In genomic region chr13:64150121-64150520, GRCm38 (mm10) we compare ENCODE assay signal across 13 mouse cellular contexts. TPM values are rescaled to one million over a fixed set of nuclear protein-coding genes. Genes with fewer than 3 reads are reported as not detected.
A peak's percentile ranks its signal among the peaks of the same experiment; 100 is the strongest.
DNase-seq lines count a peak whose midpoint lies in the region; ATAC-seq and TF ChIP-seq lines count a peak whose summit lies in the region.
"Had no signal": no experiment of that assay in that cellular context is flagged by ENCODE, and none has a peak within 500 bp of the region (broad histone marks: within the 10 kb centered on the region; RNA-seq: fewer than 3 reads in every experiment).

No protein-coding gene starts in this region.

- no peaks in the 10 kb centered on the region for H3K27me3 ChIP-seq in heart, adult 2 months (ENCODE audit: control insufficient read depth, insufficient read depth, low read length)
- H3K27me3 ChIP-seq in midbrain, embryonic 12.5 days: peaks cover under 1% of the 10 kb centered on the region; the same call in 1 of the 2 replicates
- H3K27me3 ChIP-seq in midbrain, embryonic 14.5 days (ENCODE audit: control insufficient read depth, insufficient read depth, low read length): no peaks in the 10 kb centered on the region
- H3K27me3 ChIP-seq in embryonic facial prominence, embryonic 10.5 days (replicated peaks; ENCODE audit: low read depth, poor library complexity, severe bottlenecking): no peaks in the 10 kb centered on the region
- H3K27me3 ChIP-seq in liver, embryonic 16.5 days (ENCODE audit: control insufficient read depth, insufficient read depth, low read depth, low read length): no peaks in the 10 kb centered on the region

- no peak overlapping the region for H3K9ac ChIP-seq in heart, adult 2 months (ENCODE audit: low read depth, low read length)
- no peak overlapping the region for H3K9ac ChIP-seq in midbrain, embryonic 12.5 days (replicated peaks)
- H3K9ac ChIP-seq in midbrain, embryonic 14.5 days (replicated peaks; ENCODE audit: low read length): no peak overlapping the region
- H3K9ac ChIP-seq in liver, embryonic 16.5 days (ENCODE audit: low read depth, low read length): peak overlapping the region; percentile 0; the same call in 1 of the 2 replicates

- no peaks in the 10 kb centered on the region; the same call in 1 of the 2 replicates for H3K4me1 ChIP-seq in heart, adult 2 months (ENCODE audit: control insufficient read depth, insufficient read depth, low read length)
- H3K4me1 ChIP-seq in midbrain, embryonic 12.5 days: peaks cover 21% of the 10 kb centered on the region
- peaks cover 4% of the 10 kb centered on the region; the same call in 1 of the 2 replicates for H3K4me1 ChIP-seq in midbrain, embryonic 14.5 days (ENCODE audit: control insufficient read depth, insufficient read depth, low read length)
- peaks cover 45% of the 10 kb centered on the region for H3K4me1 ChIP-seq in embryonic facial prominence, embryonic 10.5 days
- peaks cover 29% of the 10 kb centered on the region for H3K4me1 ChIP-seq in liver, embryonic 16.5 days (ENCODE audit: control insufficient read depth, low read depth, low read length)

- no peaks in the 10 kb centered on the region for H3K9me3 ChIP-seq in midbrain, embryonic 12.5 days
- H3K9me3 ChIP-seq in midbrain, embryonic 14.5 days (ENCODE audit: control insufficient read depth, low read length): no peaks in the 10 kb centered on the region
- no peaks in the 10 kb centered on the region for H3K9me3 ChIP-seq in embryonic facial prominence, embryonic 10.5 days
- H3K9me3 ChIP-seq in liver, embryonic 16.5 days (replicated peaks; ENCODE audit: control insufficient read depth, low read length): no peaks in the 10 kb centered on the region

- intact Hi-C loops in heart, adult 2 months (cut with DNase I): loop anchor here (2.0 to 10.0 kb wide), 3 partner anchors 19 to 1185 kb away; partner anchors contain the start of genes 2010111I01Rik and Ercc6l2

- 40% methylated on average over 5 of the region's 5 CpGs for WGBS in heart, adult 2 months
- 71% methylated on average over 5 of the region's 5 CpGs for WGBS in midbrain, embryonic 12.5 days
- 71% methylated on average over 5 of the region's 5 CpGs for WGBS in midbrain, embryonic 14.5 days
- WGBS in embryonic facial prominence, embryonic 10.5 days: 79% methylated on average over 5 of the region's 5 CpGs
- WGBS in liver, embryonic 16.5 days (ENCODE audit: insufficient replicate concordance): 62% methylated on average over 5 of the region's 5 CpGs

- no peak for TF ChIP-seq CTCF in heart, adult 2 months (IDR thresholded peaks at IDR 0.05)

- TF ChIP-seq POLR2A in heart, adult 2 months (IDR thresholded peaks at IDR 0.05; ENCODE audit: insufficient read depth, low read depth, low read length): no peak

- no peaks in the 10 kb centered on the region; the same call in none of the 2 replicates for H3K36me3 ChIP-seq in heart, adult 2 months (ENCODE audit: control insufficient read depth, insufficient read depth, low read length)
- no peaks in the 10 kb centered on the region for H3K36me3 ChIP-seq in midbrain, embryonic 12.5 days
- no peaks in the 10 kb centered on the region for H3K36me3 ChIP-seq in midbrain, embryonic 14.5 days (ENCODE audit: control insufficient read depth, insufficient read depth, low read length)
- H3K36me3 ChIP-seq in embryonic facial prominence, embryonic 10.5 days (replicated peaks): no peaks in the 10 kb centered on the region; the same call in none of the 2 replicates
- peaks cover 3% of the 10 kb centered on the region for H3K36me3 ChIP-seq in liver, embryonic 16.5 days (ENCODE audit: control insufficient read depth, insufficient read depth)

- H3K79me2 ChIP-seq in heart, adult 2 months (replicated peaks; ENCODE audit: control insufficient read depth, insufficient read depth, low read length): peaks cover 2% of the 10 kb centered on the region; the same call in 1 of the 2 replicates

- H3K27ac ChIP-seq in heart, adult 2 months: no peak overlapping the region
- no peak overlapping the region for H3K27ac ChIP-seq in midbrain, embryonic 12.5 days (replicated peaks)
- H3K27ac ChIP-seq in midbrain, embryonic 14.5 days (replicated peaks; ENCODE audit: low read depth, low read length): no peak overlapping the region
- no peak overlapping the region for H3K27ac ChIP-seq in embryonic facial prominence, embryonic 10.5 days (replicated peaks)
- H3K27ac ChIP-seq in liver, embryonic 16.5 days (ENCODE audit: low read length): no peak overlapping the region

- peak overlapping the region; percentile 23 for H3K4me2 ChIP-seq in midbrain, embryonic 12.5 days (replicated peaks)
- no peak overlapping the region for H3K4me2 ChIP-seq in midbrain, embryonic 14.5 days (ENCODE audit: low read length)
- peak overlapping the region; percentile 96 for H3K4me2 ChIP-seq in liver, embryonic 16.5 days (ENCODE audit: low read depth, low read length)

- H3K4me3 ChIP-seq in heart, adult 2 months: no peak overlapping the region
- H3K4me3 ChIP-seq in midbrain, embryonic 12.5 days: no peak overlapping the region
- no peak overlapping the region for H3K4me3 ChIP-seq in midbrain, embryonic 14.5 days (replicated peaks; ENCODE audit: low read depth, low read length)
- H3K4me3 ChIP-seq in embryonic facial prominence, embryonic 10.5 days: 0 out of 2 replicates have a peak overlapping the region, but pooled peaks have one; percentile 14
- H3K4me3 ChIP-seq in liver, embryonic 16.5 days (ENCODE audit: low read depth, low read length): peak overlapping the region; percentile 3

- no peak for TF ChIP-seq EP300 in heart, adult 2 months (IDR thresholded peaks at IDR 0.05; ENCODE audit: insufficient read depth, low read depth, low read length)

- ATAC-seq in midbrain, embryonic 12.5 days (ENCODE audit: low FRiP score, low read depth): no peak
- no peak for ATAC-seq in midbrain, embryonic 14.5 days (ENCODE audit: low FRiP score, low TSS enrichment)
- ATAC-seq in liver, embryonic 16.5 days (ENCODE audit: low read depth): no peak

- DNase-seq in heart, adult 11 months: peak; percentile 87
- DNase-seq in heart, adult 2 months: no peak
- no peak for DNase-seq in midbrain, embryonic 14.5 days
- no peak for DNase-seq in embryonic facial prominence, embryonic 10.5 days (ENCODE audit: low spot score)
- no peak for DNase-seq in right cerebral cortex, postnatal 25 days
- DNase-seq in yolk sac, embryonic 10.5 days (ENCODE audit: low spot score): no peak
- DNase-seq: adrenal gland, adult 2 months; cerebellum, adult 11 months; kidney, postnatal 25 days; left cerebral cortex, postnatal 4 days; right cerebral cortex, adult 18-20 months had no signal

RNA-seq across cellular contexts. Expression of gene Zfp367, which starts 2.9 kb away (rescaled TPM):
- total RNA-seq in heart, adult 2 months (2021): 10 to 100 TPM; 20.9 to 23.0 TPM
- 14.4 and 27.1 TPM in 2 replicates for polyA plus RNA-seq in heart, adult 2 months (2012; rRNA removed)
- 20.7 and 22.6 TPM in 2 replicates for polyA plus RNA-seq in midbrain, embryonic 12.5 days (2016; fragmentation: Nextera tagmentation; extraction: Ambion mirVana)
- polyA plus RNA-seq in midbrain, embryonic 14.5 days (2014; fragmentation: Nextera tagmentation; extraction: Ambion mirVana): 4.2 and 7.2 TPM in 2 replicates
- 13.5 and 14.0 TPM in 2 replicates for polyA plus RNA-seq in embryonic facial prominence, embryonic 10.5 days (2016; fragmentation: Nextera tagmentation; extraction: Ambion mirVana)
- 18.1 and 18.6 TPM in 2 replicates for polyA plus RNA-seq in liver, embryonic 16.5 days (2015; fragmentation: Nextera tagmentation; extraction: Ambion mirVana)

RNA-seq across cellular contexts. Expression of gene Habp4, which starts 11.5 kb away (rescaled TPM):
- total RNA-seq in heart, adult 2 months (2021): 10 to 100 TPM; 47.7 to 48.2 TPM
- polyA plus RNA-seq in heart, adult 2 months (2012; rRNA removed): 29.3 and 37.6 TPM in 2 replicates
- polyA plus RNA-seq in midbrain, embryonic 12.5 days (2016; fragmentation: Nextera tagmentation; extraction: Ambion mirVana): 26.8 and 28.4 TPM in 2 replicates
- polyA plus RNA-seq in midbrain, embryonic 14.5 days (2014; fragmentation: Nextera tagmentation; extraction: Ambion mirVana): 34.7 and 36.5 TPM in 2 replicates
- 17.4 and 19.5 TPM in 2 replicates for polyA plus RNA-seq in embryonic facial prominence, embryonic 10.5 days (2016; fragmentation: Nextera tagmentation; extraction: Ambion mirVana)
- polyA plus RNA-seq in liver, embryonic 16.5 days (2015; fragmentation: Nextera tagmentation; extraction: Ambion mirVana): 8.4 and 10.3 TPM in 2 replicates

RNA-seq across cellular contexts. Expression of gene Slc35d2, which starts 21.0 kb away (rescaled TPM):
- total RNA-seq in heart, adult 2 months (2021): 1 to 10 TPM; 1.3 to 1.6 TPM
- polyA plus RNA-seq in heart, adult 2 months (2012; rRNA removed): 1.7 and 3.1 TPM in 2 replicates
- polyA plus RNA-seq in midbrain, embryonic 12.5 days (2016; fragmentation: Nextera tagmentation; extraction: Ambion mirVana): 1.7 and 4.0 TPM in 2 replicates
- 1.4 and 1.8 TPM in 2 replicates for polyA plus RNA-seq in midbrain, embryonic 14.5 days (2014; fragmentation: Nextera tagmentation; extraction: Ambion mirVana)
- 2.5 and 3.2 TPM in 2 replicates for polyA plus RNA-seq in embryonic facial prominence, embryonic 10.5 days (2016; fragmentation: Nextera tagmentation; extraction: Ambion mirVana)
- 8.7 and 9.0 TPM in 2 replicates for polyA plus RNA-seq in liver, embryonic 16.5 days (2015; fragmentation: Nextera tagmentation; extraction: Ambion mirVana)

Comparison
In these comparisons a context has a peak if more than half of its experiments do, and no peak if none do; other contexts are left out.
1. H3K4me3 ChIP-seq: peak in embryonic facial prominence, embryonic 10.5 days (single experiment) and liver, embryonic 16.5 days (single experiment); none in heart, adult 2 months (single experiment), midbrain, embryonic 12.5 days (single experiment) and midbrain, embryonic 14.5 days (single experiment).